Mouse (Mus musculus) ovary, postnatal 14 days (tissue): ENCODE measurements around the gene Higd1b.
A peak's percentile ranks its signal among the peaks of the same experiment; 100 is the strongest.

ENCODE experiments used
- DNase-seq: peaks from one replicate; pipeline ENCODE4 v3.0.0; 2022; ENCODE audit warnings: low spot score

The Higd1b gene

GRCm38 (mm10) chr11:102835549-102835948 is at the start of gene Higd1b:
Gene Higd1b (plus strand): TSS chr11:102835849.
- DNase-seq, result no peak

GRCm38 (mm10) chr11:102787688-102788177 is 47.9 kb upstream of the Higd1b start:
- no peak for DNase-seq

DNA sequence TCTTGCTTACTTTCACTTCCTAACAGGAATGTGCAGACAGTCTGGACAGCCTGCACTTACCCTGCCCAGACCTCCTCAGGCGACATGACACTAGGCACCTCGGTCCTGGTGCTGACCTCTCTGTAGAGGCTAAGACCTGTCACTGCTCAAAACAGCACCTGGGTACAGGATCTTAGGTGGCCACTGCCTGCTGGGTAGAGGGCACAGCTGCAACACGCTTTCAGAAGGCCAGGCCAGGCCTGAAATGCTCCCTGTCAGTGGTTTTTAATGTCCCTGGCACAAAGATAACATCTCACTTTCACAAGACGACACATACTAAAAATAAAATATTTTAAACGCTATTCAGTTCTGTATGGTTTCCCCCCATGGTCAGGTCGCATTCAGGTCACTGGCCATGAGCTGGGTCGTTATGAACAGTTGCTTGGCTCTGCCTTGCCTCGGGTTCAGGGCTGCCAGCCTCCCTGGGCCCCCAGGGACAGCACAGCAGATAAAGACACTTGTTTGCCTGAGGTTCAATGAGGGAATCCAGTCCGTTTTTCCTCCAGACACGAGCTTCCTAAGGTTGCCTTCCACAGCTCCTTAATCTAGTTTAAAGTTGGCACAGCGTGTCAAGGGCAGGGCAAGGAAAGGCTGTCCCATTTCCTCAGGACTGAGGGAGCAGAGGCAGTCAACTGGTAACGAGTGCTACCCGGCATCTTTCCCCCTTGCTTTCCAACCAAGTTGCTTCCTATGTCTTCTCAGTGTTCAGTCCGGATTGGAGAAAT is 43.8 kb upstream of the Higd1b start:
- DNase-seq, result no peak

- no peak for DNase-seq
These were observed 41.5 kb upstream of the Higd1b start for GRCm38 (mm10) chr11:102794157-102794556.

DNA sequence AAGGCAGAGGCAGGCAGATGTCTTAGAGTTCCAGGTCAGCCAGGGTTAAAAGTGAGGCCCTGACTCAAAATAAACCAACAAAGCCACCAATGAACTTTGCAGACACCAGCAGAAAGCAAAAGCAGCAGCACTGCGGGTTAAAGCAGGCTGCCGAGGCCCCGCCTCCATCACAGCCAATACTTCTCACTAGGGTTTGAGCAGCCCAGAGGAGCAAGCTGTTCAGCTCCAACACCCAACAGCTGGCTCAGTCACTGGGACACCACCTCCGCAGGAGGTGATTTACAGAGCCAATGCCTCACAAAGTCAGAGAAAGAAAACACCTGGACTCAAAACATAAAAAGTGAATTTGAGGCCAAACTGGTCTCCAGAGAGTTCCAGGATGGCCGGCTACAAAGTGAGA is 32.2 kb upstream of the Higd1b start:
- no peak for DNase-seq

GRCm38 (mm10) chr11:102808246-102808645 is 27.4 kb upstream of the Higd1b start:
- no peak for DNase-seq

GRCm38 (mm10) chr11:102810721-102811485 is 24.7 kb upstream of the Higd1b start:
- no peak for DNase-seq

DNA sequence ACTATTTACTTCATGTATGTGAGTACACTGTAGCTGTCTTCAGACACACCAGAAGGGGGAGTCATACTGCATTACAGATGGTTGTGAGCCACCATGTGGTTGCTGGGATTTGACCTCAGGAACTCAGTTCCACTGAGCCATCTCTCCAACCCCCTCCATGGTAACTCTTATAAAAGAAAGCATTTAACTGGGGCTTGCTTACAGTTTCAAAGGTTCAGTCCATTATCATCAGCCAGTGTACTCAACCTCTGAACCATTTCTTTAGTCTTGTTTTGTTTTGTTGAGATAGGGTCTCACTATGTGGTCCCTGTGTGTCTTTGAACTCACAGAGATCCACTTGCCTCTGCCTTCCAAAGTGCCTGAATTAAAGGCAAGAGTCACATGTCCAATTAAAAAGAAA is 20.8 kb upstream of the Higd1b start:
- no peak for DNase-seq

- peak; percentile 19 for DNase-seq
These were observed 17.3 kb upstream of the Higd1b start for GRCm38 (mm10) chr11:102818121-102819020.

- peak; percentile 58 for DNase-seq
These were observed 16.4 kb upstream of the Higd1b start, which contains the start of gene Gjc1 for GRCm38 (mm10) chr11:102819021-102819782. Gene Gjc1 (minus strand): TSS chr11:102819700.

- no peak for DNase-seq
These were observed 15.8 kb upstream of the Higd1b start for GRCm38 (mm10) chr11:102819783-102820385.

- no peak for DNase-seq
These were observed 15.2 kb upstream of the Higd1b start for GRCm38 (mm10) chr11:102820432-102820831.

- no peak for DNase-seq
These were observed 14.4 kb upstream of the Higd1b start for GRCm38 (mm10) chr11:102821231-102821630.

GRCm38 (mm10) chr11:102826476-102826875 is 9.2 kb upstream of the Higd1b start:
- no peak for DNase-seq

- no peak for DNase-seq
These were observed 8.6 kb upstream of the Higd1b start for GRCm38 (mm10) chr11:102827097-102827496.

GRCm38 (mm10) chr11:102830276-102830675 is 5.4 kb upstream of the Higd1b start:
- DNase-seq, result no peak

DNA sequence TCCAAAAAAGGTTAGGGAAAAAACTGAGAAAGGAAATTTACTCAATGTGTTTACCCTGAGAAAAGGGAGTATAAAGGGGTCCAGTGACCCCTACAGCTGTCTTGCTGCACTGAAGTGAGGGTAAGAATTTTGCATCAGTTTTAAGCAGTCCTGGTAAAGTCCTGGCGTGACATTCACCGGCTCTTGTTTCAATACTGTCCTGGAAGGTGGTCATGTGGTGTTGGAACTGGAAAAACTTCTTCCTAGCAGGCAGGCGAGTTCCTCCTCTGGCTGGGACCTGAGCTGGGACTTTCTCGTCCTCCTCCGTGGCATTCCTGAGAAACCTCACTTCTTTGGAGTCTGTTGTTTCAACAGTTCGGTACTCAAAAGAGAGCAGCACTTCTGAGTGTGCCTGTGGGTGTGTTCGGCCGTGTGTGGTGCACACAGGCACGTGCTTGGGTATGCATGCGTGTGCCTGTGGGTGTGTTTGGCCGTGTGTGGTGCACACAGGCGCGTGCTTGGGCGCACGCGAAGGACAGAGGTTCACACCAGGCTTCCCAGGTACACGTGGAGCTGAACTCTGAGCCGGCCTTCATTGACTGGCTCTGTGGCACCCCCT is 2.9 kb upstream of the Higd1b start:
- DNase-seq, result no peak

GRCm38 (mm10) chr11:102834219-102834618 is 1.4 kb upstream of the Higd1b start:
- no peak for DNase-seq

- no peak for DNase-seq
These were observed 497 bp downstream of the Higd1b start for GRCm38 (mm10) chr11:102836146-102836545.

DNA sequence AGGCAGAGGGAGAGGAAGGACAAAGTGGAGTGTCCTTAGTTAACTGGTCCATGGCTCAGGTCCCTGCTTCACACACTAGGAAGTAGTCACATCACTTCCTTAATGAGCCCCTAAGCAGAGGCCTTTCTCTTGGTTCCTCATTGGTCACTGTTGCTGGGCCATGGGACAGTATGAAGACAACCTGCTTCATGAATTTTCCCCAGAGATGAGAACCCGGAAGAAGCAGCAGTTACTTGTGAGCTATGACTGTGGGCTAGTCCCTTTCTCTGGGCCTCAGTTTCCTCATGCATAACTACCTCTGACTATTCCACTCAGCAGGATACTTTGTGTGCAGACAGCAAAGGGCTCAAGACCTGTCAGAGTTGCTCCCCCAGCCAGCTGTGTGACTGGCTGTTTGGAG is 1.7 kb downstream of the Higd1b start:
- DNase-seq, result no peak
